Mouse (Mus musculus) embryo, embryonic 9.5 days (tissue): ENCODE data around the gene Lrrc56.

ENCODE experiments used
- DNase-seq: peaks from one replicate; pipeline ENCODE4 v3.0.0-alpha.2; 2017; ENCODE audit errors: extremely low spot score

The Lrrc56 gene

GRCm38 (mm10) chr7:141192776-141193347 is 1.1 kb upstream of the Lrrc56 start:
- DNase-seq = no peak

GRCm38 (mm10) chr7:141193348-141193856 is 555 bp upstream of the Lrrc56 start:
- peak; percentile 69 for DNase-seq

GRCm38 (mm10) chr7:141194409-141194808 is 452 bp downstream of the Lrrc56 start:
- no peak for DNase-seq

GRCm38 (mm10) chr7:141194830-141195229 is 873 bp downstream of the Lrrc56 start:
- DNase-seq = peak; percentile 93

GRCm38 (mm10) chr7:141195754-141196153 is 1.8 kb downstream of the Lrrc56 start:
- no peak for DNase-seq

GRCm38 (mm10) chr7:141196619-141197282 is 2.8 kb downstream of the Lrrc56 start:
- DNase-seq = no peak

GRCm38 (mm10) chr7:141198121-141198520 is 4.2 kb downstream of the Lrrc56 start:
- no peak for DNase-seq

- DNase-seq = no peak
Observed at GRCm38 (mm10) chr7:141204546-141204945, 10.6 kb downstream of the Lrrc56 start.

- no peak for DNase-seq
Observed at GRCm38 (mm10) chr7:141205504-141205903, 11.5 kb downstream of the Lrrc56 start.

- no peak for DNase-seq
Observed at GRCm38 (mm10) chr7:141206182-141206937, 12.4 kb downstream of the Lrrc56 start.

GRCm38 (mm10) chr7:141209526-141209925 is 15.6 kb downstream of the Lrrc56 start:
- DNase-seq = no peak

- no peak for DNase-seq
Observed at GRCm38 (mm10) chr7:141210137-141210536, 16.2 kb downstream of the Lrrc56 start.

- no peak for DNase-seq
Observed at GRCm38 (mm10) chr7:141210606-141211131, 16.7 kb downstream of the Lrrc56 start.

GRCm38 (mm10) chr7:141213133-141213532 is 19.2 kb downstream of the Lrrc56 start:
- DNase-seq = no peak

GRCm38 (mm10) chr7:141213605-141214235 is 19.8 kb downstream of the Lrrc56 start, which contains the start of gene Lmntd2:
Gene Lmntd2, minus strand, starts transcription at chr7:141214080.
- DNase-seq = no peak

GRCm38 (mm10) chr7:141214310-141214709 is 20.4 kb downstream of the Lrrc56 start:
- no peak for DNase-seq

GRCm38 (mm10) chr7:141215101-141215879 is 21.3 kb downstream of the Lrrc56 start, which contains the start of gene Rassf7:
Gene Rassf7, plus strand, starts transcription at chr7:141215860.
- DNase-seq = peak; percentile 98

- peak; percentile 86 for DNase-seq
Observed at GRCm38 (mm10) chr7:141215880-141216733, 22.1 kb downstream of the Lrrc56 start.

GRCm38 (mm10) chr7:141216894-141217293 is 22.9 kb downstream of the Lrrc56 start:
- no peak for DNase-seq
